ENCODE assay signal across 16 mouse cellular contexts in genomic region chr7:113104265-113104664, GRCm38 (mm10).
A peak's percentile ranks its signal among the peaks of the same experiment; 100 is the strongest.
DNase-seq lines count a peak whose midpoint lies in the region; ATAC-seq lines count a peak whose summit lies in the region.
"Had no signal": no experiment of that assay in that cellular context is flagged by ENCODE, and none has a peak within 500 bp of the region (broad histone marks: within the 10 kb centered on the region; RNA-seq: fewer than 3 reads in every experiment).

No protein-coding gene starts in this region.

- DNase-seq in thymus, postnatal 4 days, result peak; percentile 25
- DNase-seq in thymus, postnatal 10 days (ENCODE audit: low spot score in 2 of 2), result no peak
- DNase-seq in R1 (ENCODE audit: low read depth, low spot score), result peak; percentile 91
- no peak for DNase-seq in adrenal gland, postnatal 14 days
- DNase-seq in heart, postnatal 4 days, result no peak
- DNase-seq in cerebellum, postnatal 10 days, result no peak
- DNase-seq: adrenal gland, adult 8-10 months; cerebellum, postnatal 14 days; heart, adult 2 months; kidney, adult 8-10 months; kidney, postnatal 4 days; lung, embryonic 14.5 days; lung, postnatal 36 days had no signal

- ATAC-seq in megakaryocyte, adult 5-6 weeks (ENCODE audit: poor library complexity, severe bottlenecking), result peak; percentile 99
- ATAC-seq: CD4-positive, CD25-positive, alpha-beta regulatory T cell, adult 4 months; inflammation-experienced regulatory T-cells, adult 6 months had no signal

Comparison
In these comparisons a context has a peak if more than half of its experiments do, and no peak if none do; other contexts are left out.
1. DNase-seq: peak in thymus, postnatal 4 days (single experiment) and R1 (single experiment); none in thymus, postnatal 10 days (0 of 2), adrenal gland, postnatal 14 days (single experiment), heart, postnatal 4 days (single experiment) and cerebellum, postnatal 10 days (0 of 2).